Mouse (Mus musculus) c-Kit-positive CD71-positive TER-119-negative erythroid progenitor cells, embryonic 14.5 days (primary cell): ENCODE data around the gene Gm20388.
"Not testable (repeated sequence)": the region's sequence is repeated elsewhere in the genome, so short reads cannot be mapped to it uniquely, and the experiment has no call there.

ENCODE experiments used
- DNase-seq: peaks from one replicate; pipeline ENCODE4 v3.0.0-alpha.2; 2013; ENCODE audit warnings: low read depth

Gene Gm20388

DNA sequence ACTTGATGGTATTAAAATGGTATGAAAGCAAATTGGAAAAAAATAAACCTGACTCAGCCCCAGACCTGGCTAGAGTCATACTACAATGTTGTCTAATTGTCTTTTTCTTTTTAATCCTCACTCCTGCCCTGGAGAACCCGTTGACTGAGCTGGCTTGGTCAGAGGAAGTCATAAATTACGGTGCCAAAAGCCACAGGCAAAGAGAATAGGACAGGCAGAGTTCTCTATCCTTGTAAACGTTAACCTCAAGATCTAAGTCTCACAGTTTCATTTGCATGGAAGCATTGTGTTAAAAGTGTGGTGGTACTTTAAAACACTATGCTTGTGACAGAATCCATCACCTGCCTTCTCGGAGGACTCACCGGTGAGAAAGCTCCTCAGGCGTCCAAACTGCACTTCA lies 4097.2 kb downstream of the Gm20388 start:
- no peak for DNase-seq

DNA sequence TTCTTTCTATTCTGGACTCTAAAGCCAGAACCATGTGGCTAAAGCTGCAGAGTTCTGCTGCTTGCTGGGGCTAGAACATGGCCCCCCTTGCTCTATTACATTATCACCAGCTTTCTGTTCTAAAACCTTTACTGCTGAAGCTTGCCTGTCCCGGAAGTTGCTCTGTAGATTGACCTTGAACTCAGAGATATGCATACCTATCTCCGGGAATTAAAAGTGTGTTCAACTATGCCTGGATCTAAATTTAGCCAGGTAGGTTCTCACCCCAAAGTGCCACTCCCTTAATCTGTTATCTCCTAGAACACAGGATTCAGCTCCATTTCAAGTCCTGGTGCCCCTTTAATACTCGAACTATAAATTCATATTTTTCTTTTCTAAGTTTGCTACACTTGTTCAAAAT lies 4100.9 kb downstream of the Gm20388 start:
- DNase-seq = no peak

DNA sequence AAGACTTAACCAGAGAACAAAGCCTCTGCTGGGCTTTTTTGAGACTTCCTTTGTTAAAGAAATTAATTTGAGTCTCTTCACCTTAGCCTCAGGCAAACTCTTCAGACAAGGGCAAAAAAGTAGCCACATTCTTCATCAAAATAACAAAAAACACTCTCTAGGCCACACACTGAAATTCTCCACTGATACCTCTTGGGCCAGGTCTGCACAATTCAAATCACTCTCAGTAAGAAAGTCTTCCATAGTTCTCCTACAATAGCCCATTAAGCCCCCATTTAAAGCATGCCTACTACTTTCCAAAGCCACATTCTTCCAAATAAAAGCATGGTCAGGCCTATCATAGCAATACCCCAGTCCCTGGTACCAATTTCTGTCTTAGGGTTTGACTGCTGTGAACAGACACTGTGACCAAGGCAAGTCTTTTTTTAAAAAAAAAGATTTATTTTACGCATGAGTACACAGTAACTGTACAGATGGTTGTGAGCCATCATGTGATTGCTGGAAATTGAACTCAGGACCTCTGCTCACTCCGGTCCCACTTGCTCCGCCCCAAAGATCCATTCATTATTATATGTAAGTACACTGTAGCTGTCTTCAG lies 4101.4 kb downstream of the Gm20388 start:
- DNase-seq = no peak

DNA sequence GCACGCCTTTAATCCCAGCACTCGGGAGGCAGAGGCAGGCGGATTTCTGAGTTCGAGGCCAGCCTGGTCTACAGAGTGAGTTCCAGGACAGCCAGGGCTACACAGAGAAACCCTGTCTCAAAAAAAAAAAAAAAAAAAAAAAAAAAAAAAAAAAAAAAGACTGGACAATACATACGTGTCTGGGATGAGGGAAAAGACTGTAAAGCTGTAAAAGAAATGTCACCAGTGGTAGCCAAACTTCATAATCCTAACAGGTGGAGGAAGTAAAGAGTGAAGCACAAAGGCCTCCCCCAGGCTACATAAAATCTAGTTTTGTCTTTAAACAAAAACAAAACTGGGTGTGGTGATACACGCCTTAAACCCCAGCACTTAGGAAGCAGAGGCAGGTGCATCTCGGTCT lies 4103.7 kb downstream of the Gm20388 start:
- not testable (repeated sequence) for DNase-seq

- DNase-seq = no peak
These were observed 4104.1 kb downstream of the Gm20388 start for GRCm38 (mm10) chr8:124014751-124015150.

- peak; percentile 62 for DNase-seq
These were observed 4109.1 kb downstream of the Gm20388 start for GRCm38 (mm10) chr8:124019782-124020181.

GRCm38 (mm10) chr8:124020439-124021236 lies 4110.0 kb downstream of the Gm20388 start:
- DNase-seq = no peak

DNA sequence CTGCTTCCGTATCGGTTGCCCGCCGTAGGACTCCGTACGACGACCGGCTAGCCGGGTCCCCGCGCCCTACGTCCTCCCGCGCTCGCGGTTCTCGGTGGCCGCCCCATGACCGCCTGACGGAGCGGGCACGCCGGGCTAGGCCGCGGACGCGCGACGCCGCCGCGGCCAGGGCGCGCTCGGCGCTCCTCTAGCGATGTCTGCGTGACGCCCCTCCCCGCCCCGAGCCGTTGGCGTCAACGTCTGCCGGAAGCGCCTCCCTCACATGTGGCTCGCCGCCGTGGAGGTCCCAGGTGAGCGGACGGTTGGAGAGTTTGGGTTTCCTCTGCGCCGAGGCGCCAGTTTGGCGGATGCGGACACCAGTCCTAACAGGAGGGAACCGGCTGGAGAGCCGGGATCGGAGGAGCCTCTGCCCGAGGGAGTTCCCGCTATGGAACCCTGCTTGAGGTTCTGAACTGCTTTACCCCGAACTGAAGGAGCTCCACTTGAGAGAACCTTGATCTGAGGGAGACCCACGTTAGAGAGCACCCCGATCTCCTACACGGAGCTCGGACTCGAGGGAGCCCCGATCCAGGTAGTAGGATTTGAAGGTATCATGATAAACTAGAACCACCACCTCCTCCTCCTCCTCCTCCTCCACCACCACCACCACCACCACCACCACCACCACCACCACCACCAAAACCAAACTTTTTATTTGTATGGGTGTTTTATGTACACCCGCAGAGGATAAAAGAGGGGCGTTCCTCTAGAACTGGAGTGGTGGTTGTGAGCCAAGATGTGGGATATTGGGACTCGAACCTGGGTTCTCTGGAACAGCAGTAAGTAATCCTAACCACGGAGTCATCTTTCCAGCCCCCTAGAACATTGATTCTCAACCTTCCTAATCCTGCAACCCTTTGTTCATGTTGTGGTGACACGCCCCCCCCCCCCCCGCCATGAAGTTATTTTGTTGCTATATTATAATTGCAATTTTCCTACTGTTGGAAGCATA lies 4110.9 kb downstream of the Gm20388 start, which contains the start of the genes Taf5l and Urb2:
Taf5l (minus strand) TSS at position 161 of the 991 bp plus-strand sequence.
Urb2 (plus strand) TSS at position 272 of the 991 bp plus-strand sequence.
- peak; percentile 81 for DNase-seq

GRCm38 (mm10) chr8:124026265-124026664 lies 4115.6 kb downstream of the Gm20388 start:
- DNase-seq = not testable (repeated sequence)

- no peak for DNase-seq
These were observed 4117.2 kb downstream of the Gm20388 start for GRCm38 (mm10) chr8:124027831-124028230.

GRCm38 (mm10) chr8:124033400-124033799 lies 4122.8 kb downstream of the Gm20388 start:
- no peak for DNase-seq

GRCm38 (mm10) chr8:124038121-124038520 lies 4127.5 kb downstream of the Gm20388 start:
- no peak for DNase-seq

DNA sequence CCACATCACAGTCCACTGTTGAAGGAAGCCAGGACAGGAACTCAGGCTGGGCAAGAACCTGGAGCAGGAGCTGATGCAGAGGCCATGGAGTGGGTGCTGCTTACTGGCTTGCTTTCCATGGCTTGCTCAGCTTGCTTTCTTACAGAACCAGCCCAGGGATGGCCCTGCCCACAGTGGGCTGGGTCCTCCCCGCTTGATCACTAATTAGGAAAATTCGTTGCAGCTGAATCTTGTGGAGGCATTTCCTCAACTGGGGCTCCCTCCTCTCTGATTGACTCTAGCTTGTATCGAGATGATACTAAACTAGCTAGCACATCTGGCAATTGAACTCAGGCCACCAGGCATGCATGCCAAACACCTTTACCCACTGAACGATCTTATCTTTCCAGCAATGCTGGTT lies 4128.7 kb downstream of the Gm20388 start:
- no peak for DNase-seq

- no peak for DNase-seq
These were observed 4131.6 kb downstream of the Gm20388 start for GRCm38 (mm10) chr8:124042201-124042600.

DNA sequence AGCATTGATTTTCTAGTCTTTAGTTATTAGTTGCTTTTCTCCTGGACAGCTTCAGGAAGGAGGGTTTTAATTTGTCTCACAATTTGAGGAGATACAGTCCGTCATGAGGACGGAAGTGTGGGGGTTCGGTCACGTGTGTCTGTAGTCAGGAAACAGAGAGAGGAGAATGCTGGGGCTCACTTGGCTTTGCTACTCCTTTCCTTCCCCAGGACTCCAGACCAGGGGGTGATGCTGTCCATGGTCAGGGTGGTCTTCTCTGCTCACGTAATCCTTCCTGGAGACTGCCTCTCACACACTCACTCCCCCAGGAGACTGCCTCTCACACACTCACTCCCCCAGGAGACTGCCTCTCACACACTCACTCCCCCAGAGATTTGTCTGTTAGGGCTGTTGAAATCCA lies 4133.8 kb downstream of the Gm20388 start:
- DNase-seq = no peak

DNA sequence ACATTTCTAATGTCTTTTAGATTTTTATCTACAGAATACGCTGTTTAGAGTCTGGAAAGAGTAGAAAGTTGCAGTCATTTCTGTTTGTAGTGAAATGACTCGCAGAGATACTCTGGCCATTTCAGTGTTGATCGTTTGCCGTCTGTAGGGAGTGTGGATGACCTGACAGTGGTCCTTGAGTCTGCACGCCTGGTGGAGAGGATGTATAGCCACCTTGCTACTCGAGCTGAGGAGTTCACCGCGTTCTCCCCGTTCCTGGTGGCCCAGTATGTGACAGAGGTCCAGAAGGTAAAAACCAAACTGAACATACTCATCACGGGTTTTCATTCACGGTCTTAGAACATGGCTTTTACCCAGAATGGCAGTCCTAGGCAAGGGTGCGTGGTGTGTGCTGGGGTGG lies 4134.3 kb downstream of the Gm20388 start:
- no peak for DNase-seq

- DNase-seq = no peak
These were observed 4135.2 kb downstream of the Gm20388 start for GRCm38 (mm10) chr8:124045856-124046255.

- peak; percentile 14 for DNase-seq
These were observed 4141.5 kb downstream of the Gm20388 start for GRCm38 (mm10) chr8:124052110-124052509.

GRCm38 (mm10) chr8:124052568-124052967 lies 4141.9 kb downstream of the Gm20388 start:
- no peak for DNase-seq

DNA sequence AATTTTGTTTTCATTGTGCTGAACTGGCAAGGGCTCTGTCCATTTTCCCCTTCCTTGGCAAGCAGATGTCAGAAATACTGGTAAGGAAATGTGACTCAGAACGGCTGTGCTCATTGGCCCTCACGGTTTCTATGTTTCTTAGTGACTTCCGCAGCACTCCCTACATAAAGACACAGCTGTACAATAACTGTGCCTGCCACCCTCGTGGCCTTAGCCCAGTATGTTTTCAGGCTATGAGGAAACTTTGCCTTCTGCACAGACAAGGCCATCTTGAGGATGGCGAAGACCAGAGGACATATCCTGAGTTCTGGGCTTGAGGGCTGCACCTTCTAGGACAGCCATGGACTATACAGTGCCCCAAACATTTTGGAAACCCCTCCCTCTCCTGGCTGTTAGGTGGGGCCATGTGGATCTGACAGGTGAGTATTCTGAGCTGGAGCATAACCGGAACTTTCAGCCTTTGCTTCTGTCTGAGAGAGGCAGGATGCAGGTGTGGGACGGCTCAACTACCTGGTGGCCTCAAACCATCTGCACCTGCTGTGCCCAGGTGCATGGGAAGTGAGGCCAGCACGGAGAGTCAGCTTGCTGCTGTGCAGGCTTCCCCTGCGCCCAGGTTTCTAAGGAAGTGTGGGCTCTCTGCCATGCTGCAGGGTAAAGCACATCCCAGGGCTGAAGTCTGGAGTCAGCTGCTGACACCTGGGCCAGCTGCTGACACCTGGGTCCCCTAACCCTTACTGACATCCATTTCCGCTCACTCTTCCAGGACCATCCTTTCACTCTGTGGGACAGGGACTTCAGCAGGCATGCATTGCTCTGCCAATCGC lies 4146.4 kb downstream of the Gm20388 start:
- no peak for DNase-seq

- DNase-seq = no peak
These were observed 4155.9 kb downstream of the Gm20388 start for GRCm38 (mm10) chr8:124066325-124067058.
